Mouse (Mus musculus) limb, embryonic 12.5 days (tissue): Measurements from ENCODE around the gene Recql5. TPM values are rescaled to one million over a fixed set of nuclear protein-coding genes. Genes with fewer than 3 reads are reported as not detected.

Source experiments
- ATAC-seq: fragments of 200-750 bp; cut with Nextera tagmentation; 2 replicates; pipeline ENCODE4 v1.8.0; 2017; ENCODE audit warnings: low read depth, moderate TSS enrichment; ENCODE audit not compliant: insufficient number of reproducible peaks, insufficient read depth, low FRiP score, low TSS enrichment
- H3K27ac ChIP-seq: fragments of 300-500 bp; sonication (generic); 2 replicates; pipeline ENCODE4 v1.5.1; 2016; ENCODE audit warnings: mild to moderate bottlenecking, moderate library complexity
- H3K27me3 ChIP-seq: fragments of 300-500 bp; sonication (generic); 2 replicates; pipeline ENCODE4 v1.6.1; 2016; ENCODE audit warnings: mild to moderate bottlenecking, moderate library complexity
- H3K36me3 ChIP-seq: fragments of 300-500 bp; sonication (generic); 2 replicates; pipeline ENCODE4 v1.6.1; 2016; ENCODE audit warnings: mild to moderate bottlenecking, moderate library complexity
- H3K4me1 ChIP-seq: fragments of 300-500 bp; sonication (generic); replicated peaks from 2 replicates; pipeline ENCODE4 v1.6.1; 2016
- H3K4me2 ChIP-seq: fragments of 300-500 bp; sonication (generic); 2 replicates; pipeline ENCODE4 v1.6.1; 2016; ENCODE audit warnings: mild to moderate bottlenecking, moderate library complexity
- H3K4me3 ChIP-seq: fragments of 300-500 bp; sonication (generic); replicated peaks from 2 replicates; pipeline ENCODE4 v1.5.1; 2016; ENCODE audit warnings: mild to moderate bottlenecking
- H3K9ac ChIP-seq: fragments of 300-500 bp; sonication (generic); replicated peaks from 2 replicates; pipeline ENCODE4 v1.6.1; 2016; ENCODE audit warnings: mild to moderate bottlenecking, moderate library complexity
- H3K9me3 ChIP-seq: fragments of 300-500 bp; sonication (generic); 2 replicates; pipeline ENCODE4 v1.6.1; 2016; ENCODE audit warnings: mild to moderate bottlenecking, moderate library complexity
- WGBS: fragments of 180-500 bp; shearing (Covaris S2); methylation state at CpG from one replicate; pipeline ENCODE4 v1.1.7; 2016; 5-methylcytosine and 5-hydroxymethylcytosine counted together
- polyA plus RNA-seq: library from polyadenylated mRNA; unstranded; fragments of >200 nt; fragmentation: Nextera tagmentation; extraction: Ambion mirVana; gene quantifications from 2 replicates; pipeline ENCODE4 v1.2.1, GENCODE M21; 2016

Gene Recql5
- polyA plus RNA-seq, 1 experiment from 2014 or later: 24.7 TPM

DNA sequence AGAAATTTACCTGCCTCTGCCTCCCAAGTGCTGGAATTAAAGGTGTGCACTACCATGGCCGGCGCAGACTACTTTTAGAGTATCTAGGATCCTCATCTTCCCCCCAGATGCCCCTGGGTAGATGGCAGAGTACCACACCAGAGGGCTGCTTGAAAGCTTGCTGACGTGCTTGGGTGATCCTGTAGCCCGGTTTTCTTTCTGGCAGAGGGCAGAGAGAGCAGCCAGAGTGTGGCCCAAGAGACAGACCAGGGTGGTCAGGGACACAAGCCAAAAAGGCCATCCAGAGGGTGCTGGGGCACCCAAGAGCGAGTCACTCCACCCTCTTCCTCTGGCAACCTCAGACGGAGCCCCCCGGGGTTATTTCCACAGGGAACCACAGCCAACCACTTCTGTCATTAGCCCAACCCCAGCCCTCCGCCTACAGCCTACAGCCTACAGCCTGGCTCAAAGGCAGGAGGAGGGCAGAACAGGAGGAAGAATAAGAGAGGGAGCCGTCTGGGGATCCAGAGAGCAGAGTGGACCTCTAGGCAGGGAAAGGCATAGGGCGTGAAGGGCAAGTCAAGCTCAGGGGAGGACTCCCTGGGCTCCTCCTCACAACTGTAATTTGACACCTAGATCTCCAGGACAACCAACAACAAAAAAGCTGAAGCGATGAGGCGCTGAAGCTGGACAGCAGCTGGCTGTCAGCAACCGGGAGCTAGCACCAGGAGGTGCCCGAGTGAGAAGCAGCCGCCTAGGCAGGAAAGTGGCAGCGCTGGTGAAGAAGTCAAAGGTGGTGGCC, 33.6 kb downstream of the Recql5 start, which contains the start of gene Smim5:
Gene Smim5 (plus strand): TSS at position 481 of the 781 bp plus-strand sequence.
- 0 out of 2 replicates have a peak within 1 kb of the TSS, but pooled peaks have one; percentile 1 for H3K9ac ChIP-seq

DNA sequence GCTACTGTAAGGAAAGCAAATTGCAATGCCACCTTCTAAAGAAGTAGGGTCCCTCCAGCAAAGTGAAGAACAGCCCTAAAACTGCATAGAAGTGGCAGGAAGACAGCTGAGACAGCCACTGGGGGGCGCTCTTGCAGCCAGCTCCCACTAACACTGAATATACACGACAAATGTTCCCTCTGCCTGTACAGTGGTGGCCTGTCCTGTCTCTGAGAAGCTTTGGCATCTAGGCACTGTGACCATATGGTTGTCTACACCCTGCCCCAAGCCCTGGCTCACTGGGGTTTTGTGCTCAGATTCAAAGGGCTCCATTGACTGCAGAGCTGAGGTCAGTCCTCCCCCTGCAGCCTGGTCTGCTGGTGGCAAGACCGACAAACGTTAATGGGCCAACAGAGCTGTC, 34.4 kb downstream of the Recql5 start:
- Histone ChIP-seq H3K9ac (no peak overlapping the region), H3K27ac (no peak overlapping the region; the same call in 1 of the 2 replicates), H3K9me3 (no peaks in the 10 kb centered on the region), H3K36me3 (peaks cover 42% of the 10 kb centered on the region), H3K4me1 (peaks cover 23% of the 10 kb centered on the region), H3K4me2 (no peak overlapping the region), H3K4me3 (no peak overlapping the region), H3K27me3 (no peaks in the 10 kb centered on the region)
- 29% methylated on average over 4 of the region's 4 CpGs for WGBS
- no peak for ATAC-seq

More for the DNA sequence above, 33.6 kb downstream of the Recql5 start, which contains the start of gene Smim5:
- WGBS: 34% methylated on average over 16 of the region's 16 CpGs
- Histone ChIP-seq H3K4me3 (no peak within 1 kb of the TSS), H3K36me3 (peaks cover 34% of the 10 kb centered on the region), H3K4me2 (0 out of 2 replicates have a peak within 1 kb of the TSS, but pooled peaks have one; percentile 2), H3K27me3 (no peaks in the 10 kb centered on the region), H3K4me1 (peaks cover 23% of the 10 kb centered on the region), H3K9me3 (no peaks in the 10 kb centered on the region), H3K27ac (no peak within 1 kb of the TSS; the same call in 1 of the 2 replicates)
- ATAC-seq: no peak

DNA sequence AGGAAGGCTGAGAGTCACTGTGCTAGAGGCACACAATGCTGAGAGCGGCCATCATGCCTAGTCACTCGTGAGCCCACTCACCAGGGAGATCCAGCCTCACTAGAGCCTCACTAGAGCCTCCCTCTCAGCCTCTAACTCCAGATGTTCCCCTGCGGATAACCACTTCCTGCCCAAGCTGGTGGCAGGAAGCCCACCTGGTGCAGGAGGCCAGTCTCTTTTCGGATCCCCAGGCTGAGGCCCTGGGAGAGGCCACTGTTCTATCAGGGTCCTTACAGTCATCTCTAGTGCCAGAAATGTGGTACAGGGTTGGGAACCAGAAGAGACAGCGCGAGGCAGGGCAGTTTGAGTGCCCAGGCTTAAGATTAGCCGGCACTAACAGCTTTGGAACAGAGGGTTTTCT, 34.8 kb downstream of the Recql5 start:
- 79% methylated on average over 7 of the region's 7 CpGs for WGBS

GRCm38 (mm10) chr11:115894755-115895520, 38.3 kb downstream of the Recql5 start:
- no peak for ATAC-seq
- Histone ChIP-seq H3K36me3 (peaks cover 56% of the 10 kb centered on the region), H3K4me2 (no peak overlapping the region)

More for the DNA sequence above, 34.8 kb downstream of the Recql5 start:
- H3K4me1 ChIP-seq: peaks cover 23% of the 10 kb centered on the region
- H3K4me3 ChIP-seq: no peak overlapping the region
- H3K9ac ChIP-seq: no peak overlapping the region
- H3K4me2 ChIP-seq: no peak overlapping the region
- ATAC-seq: no peak
- H3K9me3 ChIP-seq: no peaks in the 10 kb centered on the region
- H3K27ac ChIP-seq: no peak overlapping the region
- H3K36me3 ChIP-seq: peaks cover 45% of the 10 kb centered on the region
- no peaks in the 10 kb centered on the region for H3K27me3 ChIP-seq

GRCm38 (mm10) chr11:115893071-115893470, 40.2 kb downstream of the Recql5 start:
- H3K4me3 ChIP-seq: no peak overlapping the region
- H3K27ac ChIP-seq: no peak overlapping the region
- peaks cover 56% of the 10 kb centered on the region for H3K36me3 ChIP-seq
- WGBS: 92% methylated on average over 9 of the region's 9 CpGs
- no peaks in the 10 kb centered on the region for H3K4me1 ChIP-seq
- ATAC-seq: no peak
- no peak overlapping the region for H3K4me2 ChIP-seq
- no peaks in the 10 kb centered on the region for H3K9me3 ChIP-seq
- no peaks in the 10 kb centered on the region for H3K27me3 ChIP-seq
- no peak overlapping the region for H3K9ac ChIP-seq

More at GRCm38 (mm10) chr11:115894755-115895520, 38.3 kb downstream of the Recql5 start:
- 72% methylated on average over 14 of the region's 14 CpGs for WGBS
- Histone ChIP-seq H3K4me3 (no peak overlapping the region), H3K27me3 (no peaks in the 10 kb centered on the region), H3K9me3 (no peaks in the 10 kb centered on the region), H3K9ac (no peak overlapping the region), H3K27ac (no peak overlapping the region), H3K4me1 (peaks cover 16% of the 10 kb centered on the region)

- no peak for ATAC-seq
- H3K4me3 ChIP-seq: no peak overlapping the region
- 61% methylated on average over 6 of the region's 6 CpGs for WGBS
- no peak overlapping the region for H3K27ac ChIP-seq
- peaks cover 50% of the 10 kb centered on the region for H3K36me3 ChIP-seq
- no peaks in the 10 kb centered on the region for H3K27me3 ChIP-seq
- no peaks in the 10 kb centered on the region for H3K4me1 ChIP-seq
- no peak overlapping the region for H3K4me2 ChIP-seq
- no peaks in the 10 kb centered on the region for H3K9me3 ChIP-seq
- no peak overlapping the region for H3K9ac ChIP-seq
Measured at GRCm38 (mm10) chr11:115892213-115892612, 41.1 kb downstream of the Recql5 start.

DNA sequence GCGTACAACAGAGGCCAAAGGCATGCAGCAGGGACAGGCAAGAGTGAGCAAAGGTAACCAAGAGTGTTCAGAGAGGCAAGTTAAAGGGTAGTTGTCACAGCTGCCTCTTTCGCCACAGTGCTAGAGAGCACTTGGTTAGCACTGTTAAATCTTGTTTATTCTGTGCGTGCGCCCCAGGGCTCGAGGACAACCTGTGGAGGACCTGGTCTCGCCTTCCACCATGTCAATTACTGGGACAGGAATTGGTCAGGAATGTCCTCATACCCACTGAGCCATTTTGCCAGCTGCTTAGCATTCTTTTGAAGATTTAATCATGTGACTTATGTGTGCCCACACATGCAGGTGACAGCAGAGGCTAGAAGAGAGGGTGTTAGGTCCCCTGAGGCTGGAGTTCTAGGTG, 44.1 kb downstream of the Recql5 start:
- H3K27ac ChIP-seq: no peak overlapping the region
- no peak overlapping the region for H3K4me3 ChIP-seq
- no peak overlapping the region for H3K4me2 ChIP-seq
- H3K4me1 ChIP-seq: no peaks in the 10 kb centered on the region
- peaks cover 21% of the 10 kb centered on the region for H3K36me3 ChIP-seq
- no peak overlapping the region for H3K9ac ChIP-seq
- peaks cover 8% of the 10 kb centered on the region for H3K27me3 ChIP-seq
- no peak for ATAC-seq
- H3K9me3 ChIP-seq: no peaks in the 10 kb centered on the region
- WGBS: 77% methylated on average over 6 of the region's 6 CpGs

GRCm38 (mm10) chr11:115888020-115888419, 45.3 kb downstream of the Recql5 start:
- 0 out of 2 replicates have a peak, but pooled peaks cover 3% of the 10 kb centered on the region for H3K4me1 ChIP-seq
- H3K27ac ChIP-seq: no peak overlapping the region
- ATAC-seq: no peak
- H3K9ac ChIP-seq: no peak overlapping the region
- peaks cover 20% of the 10 kb centered on the region for H3K27me3 ChIP-seq
- H3K4me2 ChIP-seq: no peak overlapping the region
- peaks cover 9% of the 10 kb centered on the region; the same call in 1 of the 2 replicates for H3K36me3 ChIP-seq
- 85% methylated on average over 5 of the region's 5 CpGs for WGBS
- no peaks in the 10 kb centered on the region for H3K9me3 ChIP-seq
- H3K4me3 ChIP-seq: no peak overlapping the region

GRCm38 (mm10) chr11:115886446-115886845, 46.8 kb downstream of the Recql5 start:
- no peak overlapping the region for H3K4me2 ChIP-seq
- WGBS: 87% methylated on average over 11 of the region's 11 CpGs

DNA sequence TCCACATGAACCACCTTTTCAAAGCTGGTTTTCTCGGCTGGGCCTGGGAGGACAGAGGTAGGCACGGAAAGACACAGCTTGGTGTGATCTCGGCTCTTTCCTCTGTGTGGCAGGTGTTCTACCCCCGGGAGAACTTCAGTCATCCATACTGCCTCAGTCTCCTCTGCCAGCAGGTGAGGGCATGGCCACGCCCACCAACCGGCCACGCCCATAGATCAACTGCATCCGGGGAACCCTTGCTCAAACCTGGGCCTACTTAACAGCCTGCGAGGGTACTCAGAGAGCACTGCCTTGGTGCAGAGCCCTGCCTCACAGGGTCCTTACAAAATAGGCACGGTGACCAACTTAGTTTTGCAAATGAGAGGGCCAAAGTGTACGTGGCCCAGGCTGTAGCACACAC, 48.0 kb downstream of the Recql5 start:
- no peak for ATAC-seq
- Histone ChIP-seq H3K4me2 (no peak overlapping the region), H3K27me3 (peaks cover 36% of the 10 kb centered on the region), H3K9me3 (no peaks in the 10 kb centered on the region), H3K9ac (no peak overlapping the region), H3K36me3 (no peaks in the 10 kb centered on the region), H3K27ac (no peak overlapping the region), H3K4me1 (0 out of 2 replicates have a peak, but pooled peaks cover 3% of the 10 kb centered on the region), H3K4me3 (no peak overlapping the region)
- 71% methylated on average over 11 of the region's 11 CpGs for WGBS

More at GRCm38 (mm10) chr11:115886446-115886845, 46.8 kb downstream of the Recql5 start:
- H3K4me3 ChIP-seq: no peak overlapping the region
- H3K27me3 ChIP-seq: peaks cover 35% of the 10 kb centered on the region
- no peaks in the 10 kb centered on the region for H3K36me3 ChIP-seq
- no peaks in the 10 kb centered on the region for H3K9me3 ChIP-seq
- H3K27ac ChIP-seq: no peak overlapping the region
- H3K9ac ChIP-seq: no peak overlapping the region
- ATAC-seq: no peak
- 0 out of 2 replicates have a peak, but pooled peaks cover 3% of the 10 kb centered on the region for H3K4me1 ChIP-seq

DNA sequence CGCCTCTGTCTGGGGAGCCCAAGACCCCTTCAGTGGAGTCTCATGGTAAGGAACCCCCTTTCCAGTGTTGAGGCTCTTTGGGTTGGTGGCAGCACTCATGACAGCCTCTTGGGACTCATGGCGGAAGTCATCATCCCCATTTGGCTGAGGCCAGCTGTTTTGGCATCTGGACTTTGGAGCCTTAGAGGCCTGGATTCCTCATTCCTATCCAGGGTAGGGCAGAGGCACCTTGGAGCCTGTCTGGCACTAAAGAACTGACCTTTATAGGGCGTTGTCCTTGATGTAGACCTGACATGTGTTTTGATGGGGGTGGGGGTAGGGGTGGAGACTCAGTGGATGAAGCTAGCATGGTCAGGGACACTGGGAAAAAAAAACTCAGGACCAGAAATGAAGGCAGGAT, 48.9 kb downstream of the Recql5 start:
- 93% methylated on average over 3 of the region's 3 CpGs for WGBS
- H3K4me1 ChIP-seq: 0 out of 2 replicates have a peak, but pooled peaks cover 3% of the 10 kb centered on the region

More for the DNA sequence above, 48.9 kb downstream of the Recql5 start:
- Histone ChIP-seq H3K9ac (no peak overlapping the region), H3K9me3 (no peaks in the 10 kb centered on the region), H3K4me2 (no peak overlapping the region), H3K36me3 (no peaks in the 10 kb centered on the region), H3K4me3 (no peak overlapping the region), H3K27me3 (peaks cover 36% of the 10 kb centered on the region), H3K27ac (no peak overlapping the region)
- no peak for ATAC-seq
